Mouse (Mus musculus) embryonic fibroblast, embryonic 13.5 days (primary cell): ENCODE measurements around the gene Fam189a1.

Experiments
- CTCF ChIP-seq: IDR thresholded peaks from 2 replicates; pipeline ENCODE4 v1.5.1; 2011; ENCODE audit warnings: mild to moderate bottlenecking, control low read depth, low read length, moderate library complexity, borderline replicate concordance; ENCODE audit not compliant: insufficient read depth
- POLR2A ChIP-seq: IDR thresholded peaks from 2 replicates; pipeline ENCODE4 v1.6.1; 2011; ENCODE audit warnings: low read depth, mild to moderate bottlenecking, control low read depth, low read length, moderate library complexity

GRCm38 (mm10) chr7:64821081-64821480 is 335.3 kb downstream of the Fam189a1 start:
- no peak for TF ChIP-seq POLR2A
- no peak for TF ChIP-seq CTCF
